Mouse (Mus musculus) lung, embryonic 16.5 days (tissue): ENCODE data around the gene Nipsnap3b. TPM values are rescaled to one million over a fixed set of nuclear protein-coding genes. Genes with fewer than 3 reads are reported as not detected.

Source experiments
- ATAC-seq: fragments of 200-750 bp; cut with Nextera tagmentation; 2 replicates; pipeline ENCODE4 v1.8.0; 2017; ENCODE audit warnings: low read depth, mild to moderate bottlenecking, moderate library complexity
- H3K27ac ChIP-seq: fragments of 300-500 bp; sonication (generic); 2 replicates; pipeline ENCODE4 v1.5.1; 2014; ENCODE audit warnings: mild to moderate bottlenecking, control low read depth, low read length
- H3K27me3 ChIP-seq: fragments of 300-500 bp; sonication (generic); 2 replicates; pipeline ENCODE4 v1.6.1; 2014; ENCODE audit warnings: low read depth, low read length, mixed read lengths; ENCODE audit not compliant: control insufficient read depth, insufficient read depth
- H3K36me3 ChIP-seq: fragments of 300-500 bp; sonication (generic); 2 replicates; pipeline ENCODE4 v1.6.1; 2014; ENCODE audit warnings: low read length; ENCODE audit not compliant: control insufficient read depth, insufficient read depth
- H3K4me1 ChIP-seq: fragments of 300-500 bp; sonication (generic); replicated peaks from 2 replicates; pipeline ENCODE4 v1.6.1; 2014; ENCODE audit warnings: low read length, mixed read lengths; ENCODE audit not compliant: control insufficient read depth, insufficient read depth
- H3K4me2 ChIP-seq: fragments of 300-500 bp; sonication (generic); 2 replicates; pipeline ENCODE4 v1.6.1; 2014; ENCODE audit warnings: low read depth, low read length, control low read depth
- H3K4me3 ChIP-seq: fragments of 300-500 bp; sonication (generic); 2 replicates; pipeline ENCODE4 v1.5.1; 2014; ENCODE audit warnings: mild to moderate bottlenecking, low read length, control low read depth
- H3K9ac ChIP-seq: fragments of 300-500 bp; sonication (generic); 2 replicates; pipeline ENCODE4 v1.6.1; 2014; ENCODE audit warnings: low read length, control low read depth
- H3K9me3 ChIP-seq: fragments of 300-500 bp; sonication (generic); 2 replicates; pipeline ENCODE4 v1.6.1; 2016; ENCODE audit warnings: low read length; ENCODE audit not compliant: control insufficient read depth
- WGBS: fragments of 180-500 bp; shearing (Covaris S2); extraction: QIAGEN DNeasy Blood & Tissue Kit; methylation state at CpG from one replicate; pipeline ENCODE4 v1.1.7; 2014; 5-methylcytosine and 5-hydroxymethylcytosine counted together
- polyA plus RNA-seq: library from polyadenylated mRNA; unstranded; fragments of >200 nt; fragmentation: Nextera tagmentation; extraction: Ambion mirVana; gene quantifications from 2 replicates; pipeline ENCODE4 v1.2.1, GENCODE M21; 2015

The Nipsnap3b gene
- polyA plus RNA-seq, 1 experiment from 2014 or later, result 81.9 TPM

GRCm38 (mm10) chr4:53046238-53047022, 34.8 kb downstream of the Nipsnap3b start:
- no peak overlapping the region for H3K27ac ChIP-seq
- H3K4me1 ChIP-seq, result no peaks in the 10 kb centered on the region
- no peaks in the 10 kb centered on the region for H3K27me3 ChIP-seq
- peaks cover 18% of the 10 kb centered on the region for H3K36me3 ChIP-seq
- no peak overlapping the region for H3K9ac ChIP-seq
- H3K4me3 ChIP-seq, result no peak overlapping the region
- WGBS, result 57% methylated on average over 9 of the region's 9 CpGs
- no peak for ATAC-seq
- H3K9me3 ChIP-seq, result no peaks in the 10 kb centered on the region
- H3K4me2 ChIP-seq, result no peak overlapping the region

GRCm38 (mm10) chr4:53062301-53063008, 50.8 kb downstream of the Nipsnap3b start:
- ATAC-seq, result no peak

More at GRCm38 (mm10) chr4:53062301-53063008, 50.8 kb downstream of the Nipsnap3b start:
- H3K27me3 ChIP-seq, result no peaks in the 10 kb centered on the region
- WGBS, result 88% methylated on average over 7 of the region's 7 CpGs
- H3K4me3 ChIP-seq, result no peak overlapping the region
- H3K9me3 ChIP-seq, result peaks cover 4% of the 10 kb centered on the region; the same call in 1 of the 2 replicates
- no peak overlapping the region for H3K27ac ChIP-seq
- H3K4me2 ChIP-seq, result no peak overlapping the region
- H3K4me1 ChIP-seq, result no peaks in the 10 kb centered on the region
- H3K9ac ChIP-seq, result no peak overlapping the region
- peaks cover 34% of the 10 kb centered on the region for H3K36me3 ChIP-seq

Other genes starting within 250 kb of the Nipsnap3b start
- gene Olfr275, start 197.3 kb upstream of the Nipsnap3b start, polyA plus RNA-seq, result not detected in 2 replicates
- not detected in 2 replicates for gene Olfr273, start 152.6 kb upstream of the Nipsnap3b start, polyA plus RNA-seq
- not detected in 2 replicates for gene Olfr272, start 92.7 kb upstream of the Nipsnap3b start, polyA plus RNA-seq
- not detected in 2 replicates for gene Olfr270, start 47.3 kb upstream of the Nipsnap3b start, polyA plus RNA-seq
- not detected in 2 replicates for gene Nipsnap3a, start 22.6 kb upstream of the Nipsnap3b start, polyA plus RNA-seq
- 9.8 and 10.5 TPM in 2 replicates for gene Abca1, start 148.0 kb downstream of the Nipsnap3b start, polyA plus RNA-seq